Mouse (Mus musculus) embryonic facial prominence, embryonic 10.5 days (tissue): ENCODE results near the gene Kazn. TPM values are rescaled to one million over a fixed set of nuclear protein-coding genes. Genes with fewer than 3 reads are reported as not detected.
A peak's percentile ranks its signal among the peaks of the same experiment; 100 is the strongest.

ENCODE experiments used
- DNase-seq: peaks from one replicate; pipeline ENCODE4 v3.0.0-alpha.2; 2017; ENCODE audit warnings: low spot score
- H3K27ac ChIP-seq: fragments of 300-500 bp; sonication (generic); replicated peaks from 2 replicates; pipeline ENCODE4 v1.5.1; 2016; ENCODE audit warnings: mild to moderate bottlenecking
- H3K27me3 ChIP-seq: fragments of 300-500 bp; sonication (generic); replicated peaks from 2 replicates; pipeline ENCODE4 v1.6.1; 2016; ENCODE audit warnings: low read depth, mild to moderate bottlenecking; ENCODE audit not compliant: poor library complexity, severe bottlenecking
- H3K36me3 ChIP-seq: fragments of 300-500 bp; sonication (generic); replicated peaks from 2 replicates; pipeline ENCODE4 v1.6.1; 2016; ENCODE audit warnings: mild to moderate bottlenecking, moderate library complexity
- H3K4me1 ChIP-seq: fragments of 300-500 bp; sonication (generic); 2 replicates; pipeline ENCODE4 v1.6.1; 2016
- H3K4me3 ChIP-seq: fragments of 300-500 bp; sonication (generic); 2 replicates; pipeline ENCODE4 v1.5.1; 2016; ENCODE audit warnings: mild to moderate bottlenecking, moderate library complexity
- H3K9me3 ChIP-seq: fragments of 300-500 bp; sonication (generic); 2 replicates; pipeline ENCODE4 v1.6.1; 2016; ENCODE audit warnings: mild to moderate bottlenecking
- WGBS: fragments of 180-500 bp; shearing (Covaris S2); methylation state at CpG from one replicate; pipeline ENCODE4 v1.1.7; 2016; 5-methylcytosine and 5-hydroxymethylcytosine counted together
- polyA plus RNA-seq: library from polyadenylated mRNA; unstranded; fragments of >200 nt; fragmentation: Nextera tagmentation; extraction: Ambion mirVana; gene quantifications from 2 replicates; pipeline ENCODE4 v1.2.1, GENCODE M21; 2016

Gene Kazn
- polyA plus RNA-seq, 1 experiment from 2014 or later = 13.3 TPM

DNA sequence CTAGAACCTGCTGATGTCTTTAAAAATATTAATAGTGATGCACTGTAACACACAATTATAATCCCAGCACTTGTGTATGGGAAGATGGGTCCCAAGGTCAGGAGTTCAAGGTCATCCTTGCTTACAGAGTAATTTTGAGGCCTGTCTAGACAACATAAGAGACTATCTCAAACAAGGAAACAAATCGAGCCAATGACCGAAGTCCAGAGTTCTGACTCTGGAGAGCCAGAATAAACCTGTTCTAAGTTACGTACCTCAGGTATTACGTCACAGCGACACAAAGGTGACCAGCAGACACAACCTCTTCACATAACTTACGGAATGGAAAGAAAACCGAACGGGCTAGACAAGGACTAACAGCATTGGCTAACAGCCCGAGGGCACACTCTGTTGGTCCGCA, 19.5 kb upstream of the Kazn start:
- WGBS = 92% methylated on average over 10 of the region's 10 CpGs
- H3K4me1 ChIP-seq = peaks cover 12% of the 10 kb centered on the region
- DNase-seq = no peak
- no peaks in the 10 kb centered on the region for H3K9me3 ChIP-seq
- H3K27me3 ChIP-seq = no peaks in the 10 kb centered on the region
- H3K27ac ChIP-seq = no peak overlapping the region
- H3K4me3 ChIP-seq = no peak overlapping the region
- no peaks in the 10 kb centered on the region; the same call in 1 of the 2 replicates for H3K36me3 ChIP-seq

GRCm38 (mm10) chr4:142254088-142254487, 14.9 kb upstream of the Kazn start:
- Histone ChIP-seq H3K27ac (no peak overlapping the region), H3K9me3 (no peaks in the 10 kb centered on the region), H3K27me3 (no peaks in the 10 kb centered on the region), H3K4me3 (no peak overlapping the region), H3K4me1 (peaks cover 41% of the 10 kb centered on the region), H3K36me3 (no peaks in the 10 kb centered on the region; the same call in 1 of the 2 replicates)
- WGBS = 73% methylated on average over 6 of the region's 6 CpGs
- DNase-seq = peak; percentile 42

- Histone ChIP-seq H3K27me3 (no peaks in the 10 kb centered on the region), H3K27ac (peak overlapping the region; percentile 71), H3K9me3 (no peaks in the 10 kb centered on the region), H3K36me3 (no peaks in the 10 kb centered on the region; the same call in 1 of the 2 replicates), H3K4me3 (no peak overlapping the region), H3K4me1 (peaks cover 47% of the 10 kb centered on the region)
- DNase-seq = peak; percentile 67
- WGBS = 30% methylated on average over 12 of the region's 12 CpGs
Observed at GRCm38 (mm10) chr4:142251471-142252354, 12.5 kb upstream of the Kazn start.

- WGBS = 88% methylated on average over 8 of the region's 8 CpGs
Observed at GRCm38 (mm10) chr4:142250054-142250453, 10.9 kb upstream of the Kazn start.

DNA sequence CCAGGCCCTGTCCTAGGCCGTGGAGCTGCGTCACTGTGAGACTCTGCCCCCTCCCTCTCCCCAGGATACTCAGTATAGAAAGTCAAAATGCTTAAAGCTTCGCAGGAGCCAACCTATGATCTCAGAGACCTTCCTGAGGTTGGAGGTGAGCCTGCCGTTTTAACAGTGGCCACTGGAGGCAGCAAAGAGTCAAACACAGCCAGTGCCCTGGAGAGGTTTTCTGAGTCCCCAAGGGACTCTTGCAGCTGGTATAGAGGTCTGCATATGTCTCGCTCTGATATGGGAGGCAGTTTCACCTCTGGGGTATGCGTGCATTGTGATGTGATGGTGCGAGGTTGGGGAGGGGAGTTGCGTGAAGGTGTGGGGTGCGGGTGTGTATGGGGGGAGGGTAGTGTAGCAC, 10.2 kb upstream of the Kazn start:
- H3K27me3 ChIP-seq = no peaks in the 10 kb centered on the region
- no peaks in the 10 kb centered on the region; the same call in 1 of the 2 replicates for H3K36me3 ChIP-seq
- H3K9me3 ChIP-seq = no peaks in the 10 kb centered on the region
- H3K27ac ChIP-seq = no peak overlapping the region
- H3K4me1 ChIP-seq = peaks cover 46% of the 10 kb centered on the region
- no peak overlapping the region for H3K4me3 ChIP-seq
- peak; percentile 70 for DNase-seq
- 23% methylated on average over 9 of the region's 9 CpGs for WGBS

More at GRCm38 (mm10) chr4:142250054-142250453, 10.9 kb upstream of the Kazn start:
- no peaks in the 10 kb centered on the region for H3K9me3 ChIP-seq
- H3K27me3 ChIP-seq = no peaks in the 10 kb centered on the region
- no peak overlapping the region for H3K27ac ChIP-seq
- H3K4me1 ChIP-seq = peaks cover 46% of the 10 kb centered on the region
- DNase-seq = no peak
- H3K4me3 ChIP-seq = no peak overlapping the region
- H3K36me3 ChIP-seq = no peaks in the 10 kb centered on the region; the same call in 1 of the 2 replicates

DNA sequence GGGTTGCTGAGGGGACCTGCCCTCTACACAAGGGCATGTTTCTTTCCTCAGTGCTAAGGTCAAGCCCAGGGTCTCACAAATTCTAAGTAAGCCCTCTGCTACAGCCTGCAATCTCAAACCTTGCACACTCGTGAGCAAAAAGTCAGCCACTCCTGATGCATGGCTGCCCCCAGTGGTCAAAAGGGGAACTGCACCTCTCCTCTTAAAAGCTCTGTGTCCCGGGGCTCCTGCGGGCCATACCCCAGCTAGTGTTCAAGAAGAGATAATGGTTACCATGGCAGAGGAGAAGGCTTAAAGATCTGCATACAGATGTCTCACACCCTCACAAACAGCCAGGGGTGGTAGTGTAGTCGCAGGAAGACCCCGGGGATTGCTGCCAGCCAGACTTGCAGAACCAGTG, 9.2 kb upstream of the Kazn start:
- Histone ChIP-seq H3K9me3 (no peaks in the 10 kb centered on the region), H3K27ac (no peak overlapping the region), H3K36me3 (no peaks in the 10 kb centered on the region), H3K4me1 (peaks cover 46% of the 10 kb centered on the region), H3K27me3 (no peaks in the 10 kb centered on the region), H3K4me3 (no peak overlapping the region)
- 10% methylated on average over 5 of the region's 5 CpGs for WGBS
- peak; percentile 85 for DNase-seq

DNA sequence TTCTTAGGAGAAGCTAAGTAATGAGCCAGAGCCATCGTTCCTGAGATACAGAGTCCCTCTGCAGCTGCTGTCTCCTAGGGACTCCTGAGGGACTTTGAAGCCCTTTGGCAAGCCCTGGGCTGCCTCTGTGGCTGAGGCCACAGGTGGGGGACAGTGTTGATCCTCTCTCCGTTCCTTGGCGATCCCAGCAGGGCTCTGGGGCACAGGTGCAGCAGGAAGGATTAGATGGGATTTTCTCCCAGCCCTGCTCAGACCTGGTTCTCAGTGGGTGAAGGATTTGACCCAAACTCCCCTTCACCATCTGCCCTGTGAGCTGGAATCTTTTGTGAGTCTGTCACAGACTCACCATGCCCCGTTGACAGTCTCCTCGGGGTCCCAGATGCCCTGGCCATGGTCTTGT, 7.5 kb upstream of the Kazn start:
- no peak for DNase-seq
- Histone ChIP-seq H3K4me1 (peaks cover 44% of the 10 kb centered on the region), H3K9me3 (no peaks in the 10 kb centered on the region), H3K27me3 (no peaks in the 10 kb centered on the region), H3K27ac (peak overlapping the region; percentile 1; the same call in 1 of the 2 replicates), H3K4me3 (no peak overlapping the region), H3K36me3 (no peaks in the 10 kb centered on the region)
- WGBS = 25% methylated on average over 5 of the region's 5 CpGs

- no peak for DNase-seq
- no peaks in the 10 kb centered on the region for H3K27me3 ChIP-seq
- H3K9me3 ChIP-seq = no peaks in the 10 kb centered on the region
- 89% methylated on average over 5 of the region's 5 CpGs for WGBS
- H3K4me1 ChIP-seq = peaks cover 46% of the 10 kb centered on the region
- no peaks in the 10 kb centered on the region for H3K36me3 ChIP-seq
- H3K27ac ChIP-seq = no peak overlapping the region
- H3K4me3 ChIP-seq = no peak overlapping the region
Observed at GRCm38 (mm10) chr4:142244641-142245040, 5.4 kb upstream of the Kazn start.

GRCm38 (mm10) chr4:142242750-142243383, 3.7 kb upstream of the Kazn start:
- Histone ChIP-seq H3K36me3 (no peaks in the 10 kb centered on the region), H3K27me3 (no peaks in the 10 kb centered on the region; the same call in 1 of the 2 replicates), H3K27ac (no peak overlapping the region), H3K4me3 (no peak overlapping the region), H3K4me1 (peaks cover 50% of the 10 kb centered on the region), H3K9me3 (no peaks in the 10 kb centered on the region)
- DNase-seq = no peak
- 85% methylated on average over 6 of the region's 6 CpGs for WGBS

DNA sequence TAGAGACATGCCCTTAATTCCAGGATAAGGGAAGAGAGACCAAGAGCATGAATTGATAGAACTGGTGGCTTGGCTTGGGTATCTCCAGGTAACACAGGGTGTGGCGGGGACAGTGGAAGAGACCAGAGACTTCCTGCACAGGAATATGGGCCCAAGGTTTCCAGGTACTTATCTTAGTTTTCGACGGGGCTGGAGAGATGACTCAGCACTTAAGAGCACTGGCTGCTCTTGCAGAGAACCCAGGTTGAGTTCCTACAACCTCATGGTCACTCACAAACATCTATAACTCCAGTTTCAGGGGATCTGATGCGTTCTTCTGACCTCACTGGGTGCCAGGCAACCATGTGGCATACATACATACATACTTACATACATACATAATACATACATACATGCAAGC, 3.0 kb upstream of the Kazn start:
- Histone ChIP-seq H3K9me3 (no peaks in the 10 kb centered on the region), H3K27me3 (peaks cover 6% of the 10 kb centered on the region), H3K36me3 (0 out of 2 replicates have a peak, but pooled peaks cover under 1% of the 10 kb centered on the region), H3K4me3 (no peak overlapping the region), H3K4me1 (peaks cover 57% of the 10 kb centered on the region), H3K27ac (no peak overlapping the region)
- WGBS = 90% methylated on average over 4 of the region's 4 CpGs
- DNase-seq = no peak

- H3K27me3 ChIP-seq = peaks cover 8% of the 10 kb centered on the region
- peaks cover 56% of the 10 kb centered on the region for H3K4me1 ChIP-seq
- no peaks in the 10 kb centered on the region for H3K9me3 ChIP-seq
- peak overlapping the region; percentile 61 for H3K27ac ChIP-seq
- 0 out of 2 replicates have a peak, but pooled peaks cover 4% of the 10 kb centered on the region for H3K36me3 ChIP-seq
- no peak overlapping the region for H3K4me3 ChIP-seq
- DNase-seq = peak; percentile 47
- 24% methylated on average over 5 of the region's 5 CpGs for WGBS
Observed at GRCm38 (mm10) chr4:142240874-142241273, 1.7 kb upstream of the Kazn start.

GRCm38 (mm10) chr4:142238486-142239239, 538 bp downstream of the Kazn start:
- peaks cover 8% of the 10 kb centered on the region for H3K27me3 ChIP-seq
- no peaks in the 10 kb centered on the region for H3K9me3 ChIP-seq
- H3K4me1 ChIP-seq = peaks cover 68% of the 10 kb centered on the region
- peak; percentile 75 for DNase-seq
- 1% methylated on average over 69 of the region's 69 CpGs for WGBS
- peak overlapping the region; percentile 77 for H3K4me3 ChIP-seq
- peak overlapping the region; percentile 87 for H3K27ac ChIP-seq
- 0 out of 2 replicates have a peak, but pooled peaks cover 4% of the 10 kb centered on the region for H3K36me3 ChIP-seq
